Mouse (Mus musculus) limb, embryonic 10.5 days (tissue): ENCODE results near the gene Gm21732. TPM values are rescaled to one million over a fixed set of nuclear protein-coding genes. Genes with fewer than 3 reads are reported as not detected.
"Not testable (repeated sequence)": the region's sequence is repeated elsewhere in the genome, so short reads cannot be mapped to it uniquely, and the experiment has no call there.

Experiments
- DNase-seq: peaks from one replicate; pipeline ENCODE4 v3.0.0-alpha.2; 2017; ENCODE audit warnings: low spot score
- H3K27ac ChIP-seq: fragments of 300-500 bp; sonication (generic); 2 replicates; pipeline ENCODE4 v1.5.1; 2016; ENCODE audit warnings: mild to moderate bottlenecking
- H3K27me3 ChIP-seq: fragments of 300-500 bp; sonication (generic); 2 replicates; pipeline ENCODE4 v1.6.1; 2016; ENCODE audit warnings: low read depth, mild to moderate bottlenecking; ENCODE audit not compliant: poor library complexity, severe bottlenecking
- H3K36me3 ChIP-seq: fragments of 300-500 bp; sonication (generic); 2 replicates; pipeline ENCODE4 v1.6.1; 2016; ENCODE audit warnings: mild to moderate bottlenecking, moderate library complexity
- H3K4me1 ChIP-seq: fragments of 300-500 bp; sonication (generic); 2 replicates; pipeline ENCODE4 v1.6.1; 2016
- H3K4me3 ChIP-seq: fragments of 300-500 bp; sonication (generic); 2 replicates; pipeline ENCODE4 v1.5.1; 2016; ENCODE audit warnings: mild to moderate bottlenecking, moderate library complexity
- H3K9me3 ChIP-seq: fragments of 300-500 bp; sonication (generic); replicated peaks from 2 replicates; pipeline ENCODE4 v1.6.1; 2016; ENCODE audit warnings: mild to moderate bottlenecking
- WGBS: fragments of 180-500 bp; shearing (Covaris S2); methylation state at CpG from one replicate; pipeline ENCODE4 v1.1.7; 2016; 5-methylcytosine and 5-hydroxymethylcytosine counted together
- polyA plus RNA-seq: library from polyadenylated mRNA; unstranded; fragments of >200 nt; fragmentation: Nextera tagmentation; extraction: Ambion mirVana; gene quantifications from 2 replicates; pipeline ENCODE4 v1.2.1, GENCODE M21; 2016

The Gm21732 gene
- polyA plus RNA-seq = not detected in 2 replicates

DNA sequence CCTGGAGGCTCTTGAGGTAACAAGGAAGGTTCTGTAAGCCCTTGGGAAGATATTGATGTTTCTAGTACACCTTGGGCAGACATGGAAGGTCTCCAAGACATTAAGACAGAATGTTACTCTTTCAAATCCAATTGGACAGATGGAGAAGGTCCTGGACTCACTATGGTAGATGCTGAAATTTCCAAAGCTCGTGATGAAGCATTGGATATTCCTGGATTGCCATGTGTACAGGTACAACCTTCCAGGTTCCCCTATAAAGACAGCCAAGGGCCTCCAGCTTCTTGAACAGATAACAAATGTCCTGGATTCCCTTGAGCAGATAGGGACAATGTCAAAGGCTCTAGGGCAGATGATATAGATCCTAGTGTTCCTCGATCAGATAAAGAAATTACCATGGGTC is at the start of gene Gm21732:
Gene Gm21732 (minus strand): TSS at position 101 of the 400 bp plus-strand sequence.
- H3K9me3 ChIP-seq, H3K36me3 ChIP-seq, H3K27ac ChIP-seq, H3K4me3 ChIP-seq, H3K4me1 ChIP-seq, DNase-seq, H3K27me3 ChIP-seq: not testable (repeated sequence)
- no CpG with 5 or more reads among the region's 2 CpGs for WGBS

Other genes starting within 250 kb of the Gm21732 start
- not detected in 2 replicates for gene Gm20897, start 73.5 kb downstream of the Gm21732 start, polyA plus RNA-seq